Mouse (Mus musculus): ENCODE measurements around the gene Atad2b.

DNA sequence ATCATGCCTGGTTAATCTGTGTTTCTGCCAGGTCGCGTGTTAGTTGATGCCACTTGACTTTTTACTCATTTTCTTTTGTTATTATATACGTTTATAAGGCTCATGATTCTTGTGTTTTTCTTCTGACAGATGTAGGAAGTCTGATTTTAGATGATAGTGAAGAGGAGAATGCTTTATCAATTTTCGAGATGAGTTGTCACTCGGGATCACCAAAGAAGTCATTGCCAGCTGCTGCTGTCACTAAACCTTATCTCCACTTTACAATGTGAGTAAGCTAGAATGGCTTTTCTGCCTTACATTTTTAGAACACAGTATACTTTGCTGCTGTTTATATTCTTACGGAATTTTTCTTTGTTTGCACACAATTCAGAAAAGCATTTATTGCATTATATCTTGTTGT is 61.2 kb downstream of the Atad2b start:
- TF ChIP-seq POLR2AphosphoS5 (IDR thresholded peaks at IDR 0.05; ENCODE audit: insufficient replicate concordance, low read depth, low read length) = no peak
- no peak for TF ChIP-seq CTCF (IDR thresholded peaks at IDR 0.05; ENCODE audit: low read depth, low read length)
- no peak for TF ChIP-seq GATA2 (IDR thresholded peaks at IDR 0.05; ENCODE audit: borderline replicate concordance, low read depth, low read length)

Data from G1E (cell line).